Comparison of ENCODE assay signal across 20 mouse cellular contexts in the genomic region with DNA sequence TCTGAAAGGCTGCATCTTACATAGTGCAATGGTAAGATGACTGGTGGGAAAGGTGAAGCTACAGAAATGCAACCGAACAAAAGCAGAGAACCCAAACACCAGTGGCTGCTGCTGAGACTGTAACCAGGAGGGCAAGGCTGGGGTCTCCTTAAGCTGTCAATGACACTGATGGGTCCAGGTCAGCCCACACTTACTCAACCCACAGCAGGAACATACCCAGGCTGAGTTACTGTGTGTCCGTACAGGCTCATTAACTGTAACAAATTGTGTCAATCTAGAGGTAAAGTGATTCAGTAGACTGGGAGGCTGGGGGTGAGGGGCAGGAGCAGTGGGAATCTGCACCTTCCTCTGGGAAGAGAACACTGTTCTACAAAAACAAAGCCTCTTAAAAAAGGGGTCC. TPM values are rescaled to one million over a fixed set of nuclear protein-coding genes. Genes with fewer than 3 reads are reported as not detected.
DNase-seq lines count a peak whose midpoint lies in the region; ATAC-seq and TF ChIP-seq lines count a peak whose summit lies in the region.
"Had no signal": no experiment of that assay in that cellular context is flagged by ENCODE, and none has a peak within 500 bp of the region (broad histone marks: within the 10 kb centered on the region; RNA-seq: fewer than 3 reads in every experiment).

No protein-coding gene starts in this region.

- ATAC-seq in kidney, embryonic 15.5 days (replicated peaks; ENCODE audit: low FRiP score) = peak; percentile 69
- ATAC-seq in kidney, postnatal 0 days (replicated peaks; ENCODE audit: low FRiP score, low read depth) = peak; percentile 61; the same call in 1 of the 2 replicates
- ATAC-seq: forebrain, embryonic 13.5 days; forebrain, embryonic 15.5 days had no signal

- no peaks in the 10 kb centered on the region for H3K27me3 ChIP-seq in kidney, embryonic 15.5 days
- H3K27me3 ChIP-seq in kidney, postnatal 0 days (ENCODE audit: insufficient read depth, low read length) = no peaks in the 10 kb centered on the region
- H3K27me3 ChIP-seq: embryonic facial prominence, embryonic 12.5 days; forebrain, embryonic 13.5 days; forebrain, embryonic 15.5 days had no signal

- DNase-seq in kidney, postnatal 36 days = no peak
- peak; percentile 67 for DNase-seq in kidney, postnatal 0 days (ENCODE audit: low spot score)
- DNase-seq in kidney, postnatal 10 days = no peak
- DNase-seq in testis, postnatal 14 days (ENCODE audit: low spot score) = peak; percentile 42
- no peak for DNase-seq in embryo, embryonic 9.5 days (ENCODE audit: extremely low spot score)
- DNase-seq: adrenal gland, adult 2 months; adrenal gland, postnatal 10 days; adrenal gland, postnatal 25 days; cerebellum, adult 11 months; cerebellum, adult 18-20 months; cerebellum, adult 8-10 months; cerebellum, adult 9-11 months; cerebellum, postnatal 14 days; cerebellum, postnatal 36 days; embryo, embryonic 11 days had no signal

- H3K9ac ChIP-seq in kidney, embryonic 15.5 days = no peak overlapping the region
- no peak overlapping the region for H3K9ac ChIP-seq in kidney, postnatal 0 days (ENCODE audit: low read depth, low read length)
- H3K9ac ChIP-seq: embryonic facial prominence, embryonic 12.5 days; forebrain, embryonic 13.5 days; forebrain, embryonic 15.5 days had no signal

- H3K4me3 ChIP-seq in kidney, embryonic 15.5 days (replicated peaks) = no peak overlapping the region
- H3K4me3 ChIP-seq in kidney, postnatal 0 days (replicated peaks; ENCODE audit: low read depth, low read length) = no peak overlapping the region
- H3K4me3 ChIP-seq: embryonic facial prominence, embryonic 10.5 days; embryonic facial prominence, embryonic 12.5 days; forebrain, embryonic 13.5 days; forebrain, embryonic 15.5 days had no signal

- H3K36me3 ChIP-seq in kidney, embryonic 15.5 days = no peaks in the 10 kb centered on the region
- H3K36me3 ChIP-seq in kidney, postnatal 0 days (ENCODE audit: insufficient read depth, low read length) = no peaks in the 10 kb centered on the region
- H3K36me3 ChIP-seq: embryonic facial prominence, embryonic 10.5 days; embryonic facial prominence, embryonic 12.5 days; forebrain, embryonic 15.5 days had no signal

- no peaks in the 10 kb centered on the region for H3K9me3 ChIP-seq in kidney, embryonic 15.5 days (replicated peaks)
- no peaks in the 10 kb centered on the region for H3K9me3 ChIP-seq in kidney, postnatal 0 days (replicated peaks; ENCODE audit: low read length)
- H3K9me3 ChIP-seq: embryonic facial prominence, embryonic 10.5 days; embryonic facial prominence, embryonic 12.5 days; forebrain, embryonic 13.5 days; forebrain, embryonic 15.5 days had no signal

- H3K4me1 ChIP-seq in kidney, embryonic 15.5 days = peaks cover 27% of the 10 kb centered on the region
- no peaks in the 10 kb centered on the region for H3K4me1 ChIP-seq in kidney, postnatal 0 days (replicated peaks; ENCODE audit: insufficient read depth, low read length)

- peak overlapping the region; percentile 27; the same call in 1 of the 2 replicates for H3K27ac ChIP-seq in kidney, embryonic 15.5 days
- H3K27ac ChIP-seq in kidney, postnatal 0 days = no peak overlapping the region
- H3K27ac ChIP-seq: embryonic facial prominence, embryonic 10.5 days; embryonic facial prominence, embryonic 12.5 days; forebrain, embryonic 13.5 days; forebrain, embryonic 15.5 days had no signal

- WGBS in kidney, embryonic 15.5 days = 33% methylated on average over 2 of the region's 2 CpGs
- 52% methylated on average over 2 of the region's 2 CpGs for WGBS in kidney, postnatal 0 days

- TF ChIP-seq CTCF in kidney, postnatal 0 days (IDR thresholded peaks at IDR 0.05; ENCODE audit: low read depth) = no peak

- no peak overlapping the region for H3K4me2 ChIP-seq in kidney, embryonic 15.5 days
- no peak overlapping the region for H3K4me2 ChIP-seq in kidney, postnatal 0 days (ENCODE audit: low read length)
- H3K4me2 ChIP-seq: embryonic facial prominence, embryonic 12.5 days; forebrain, embryonic 13.5 days; forebrain, embryonic 15.5 days had no signal

RNA-seq across cellular contexts. Expression of gene Scamp1, which starts 42.8 kb away (rescaled TPM):
- polyA plus RNA-seq in kidney, embryonic 15.5 days (2015; fragmentation: Nextera tagmentation; extraction: Ambion mirVana) = 33.2 and 33.9 TPM in 2 replicates
- polyA plus RNA-seq in kidney, postnatal 0 days (2015; fragmentation: Nextera tagmentation; extraction: Ambion mirVana) = 27.2 and 29.4 TPM in 2 replicates

Comparison
In these comparisons a context has a peak if more than half of its experiments do, and no peak if none do; other contexts are left out.
1. DNase-seq: peak in kidney, postnatal 0 days (single experiment) and testis, postnatal 14 days (single experiment); none in kidney, postnatal 36 days (0 of 2), kidney, postnatal 10 days (single experiment) and embryo, embryonic 9.5 days (single experiment).